Mouse (Mus musculus): Measurements from ENCODE around the gene Pkd1l2. TPM values are rescaled to one million over a fixed set of nuclear protein-coding genes. Genes with fewer than 3 reads are reported as not detected.

The Pkd1l2 gene
- polyA plus RNA-seq, 1 experiment from 2014 or later, result not detected

DNA sequence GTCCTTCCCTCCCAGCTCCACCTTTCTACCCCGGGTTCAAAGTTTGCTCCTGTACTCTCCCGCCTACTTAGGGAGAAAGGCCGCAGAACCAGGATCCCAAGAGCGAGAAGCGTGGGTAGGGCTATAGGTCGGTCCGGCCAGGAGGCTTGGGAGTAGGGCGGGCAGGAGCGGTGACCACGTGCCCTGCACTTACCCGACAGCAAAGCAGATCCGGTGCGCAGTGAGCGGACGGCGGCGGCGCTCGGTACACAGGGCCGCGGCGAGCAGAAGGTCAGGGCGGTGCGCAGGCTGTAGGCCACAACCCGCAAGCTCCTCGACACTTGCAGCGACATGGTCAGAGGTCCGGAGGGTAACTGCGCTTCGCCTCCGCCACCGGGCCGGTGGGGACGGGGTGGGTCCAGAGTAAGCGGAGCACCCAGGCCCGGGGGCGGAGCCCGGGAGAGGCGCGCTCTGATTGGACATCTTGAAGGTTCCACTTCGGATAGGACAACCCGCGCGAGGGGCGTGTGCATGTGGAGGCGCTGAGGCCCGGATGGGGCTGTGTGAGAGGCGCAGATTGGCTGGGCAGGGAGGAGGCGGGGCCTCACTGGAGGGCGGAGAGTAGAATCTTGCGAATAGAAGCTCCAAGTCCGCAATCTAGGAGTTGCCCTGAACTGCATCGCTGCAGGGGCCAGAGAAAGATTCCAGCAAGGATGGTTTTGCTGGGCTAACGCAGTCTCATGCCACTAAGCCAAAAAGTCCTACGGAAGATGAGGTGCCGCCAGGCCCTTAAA, 89.0 kb downstream of the Pkd1l2 start, which contains the start of gene Gcsh:
Gene Gcsh (minus strand): TSS at position 443 of the 773 bp plus-strand sequence.
- Histone ChIP-seq H3K4me2 (peak within 1 kb of the TSS; percentile 92), H3K27ac (replicated peaks) (peak within 1 kb of the TSS; percentile 55), H3K9me3 (replicated peaks) (no peaks in the 10 kb centered on the region), H3K36me3 (replicated peaks) (0 out of 2 replicates have a peak, but pooled peaks cover 1% of the 10 kb centered on the region), H3K4me3 (replicated peaks) (peak within 1 kb of the TSS; percentile 66), H3K9ac (peak within 1 kb of the TSS; percentile 49), H3K27me3 (peaks cover 9% of the 10 kb centered on the region), H3K4me1 (replicated peaks) (peaks cover 29% of the 10 kb centered on the region)
- ATAC-seq (ENCODE audit: insufficient read depth), result peak; percentile 99
- WGBS (ENCODE audit: insufficient replicate concordance), result under 1% methylated on average over 56 of the region's 56 CpGs

DNA sequence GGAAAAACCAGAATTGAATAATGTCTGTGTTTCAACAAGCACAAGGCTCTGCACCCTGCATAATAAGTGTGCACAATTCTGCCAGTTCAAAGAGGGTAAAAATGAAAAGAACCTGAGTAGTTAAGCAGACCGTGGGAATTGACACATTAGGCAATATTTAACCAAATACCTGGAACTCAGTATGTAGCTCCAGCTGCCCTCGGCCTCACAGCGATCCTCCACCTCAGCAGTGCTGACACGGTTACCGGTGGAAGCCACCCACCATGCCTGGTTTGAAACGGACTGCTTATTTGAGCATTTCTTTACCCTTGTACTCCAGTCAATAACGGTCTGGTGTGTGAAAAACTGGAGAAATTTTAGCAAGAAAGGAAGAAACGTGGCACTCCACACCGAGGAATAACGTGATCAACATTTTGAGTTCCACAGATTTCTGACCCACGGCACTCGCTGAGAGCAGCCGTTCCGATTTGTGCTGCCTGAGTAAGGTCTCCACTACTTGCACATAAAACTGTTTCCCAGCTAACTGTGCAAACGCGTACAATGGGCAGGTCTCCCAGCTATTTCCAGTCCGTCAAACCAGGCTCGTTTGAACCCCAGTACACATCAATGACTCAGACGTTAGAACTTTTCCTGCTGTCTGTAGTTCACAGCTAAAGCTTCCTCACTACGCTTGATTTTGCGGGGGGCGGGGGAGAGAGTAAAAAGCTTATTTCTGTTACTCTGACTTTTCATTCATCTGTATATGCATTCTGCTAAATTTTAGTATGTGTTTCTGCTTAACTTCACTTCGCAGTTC, 89.9 kb downstream of the Pkd1l2 start:
- WGBS (ENCODE audit: insufficient replicate concordance), result 8% methylated on average over 23 of the region's 23 CpGs
- ATAC-seq (ENCODE audit: insufficient read depth), result no peak
- H3K4me3 ChIP-seq (replicated peaks), result peak overlapping the region; percentile 66

DNA sequence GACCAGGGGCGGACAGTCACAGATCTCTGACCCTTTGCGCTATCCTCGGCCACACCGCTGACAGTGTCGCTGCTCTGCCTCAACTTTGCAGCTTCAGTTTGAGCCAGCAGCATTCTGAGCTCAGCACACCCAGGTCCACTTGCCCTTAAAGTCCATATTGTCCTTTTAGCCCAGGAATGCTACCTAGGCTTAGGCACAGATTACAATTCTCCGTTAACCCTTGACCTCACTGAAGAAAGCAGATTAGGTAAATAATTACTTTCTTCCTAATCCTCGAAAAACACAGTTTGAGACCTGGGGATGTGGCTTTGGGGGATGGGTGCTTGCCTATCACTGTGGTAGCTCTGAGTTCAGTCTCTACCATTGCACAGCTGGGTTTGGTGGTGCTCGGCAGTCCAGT, 91.0 kb downstream of the Pkd1l2 start:
- Histone ChIP-seq H3K27ac (replicated peaks) (0 out of 2 replicates have a peak overlapping the region, but pooled peaks have one; percentile 25), H3K9ac (no peak overlapping the region), H3K4me3 (replicated peaks) (no peak overlapping the region), H3K4me1 (replicated peaks) (peaks cover 29% of the 10 kb centered on the region), H3K27me3 (peaks cover 6% of the 10 kb centered on the region), H3K9me3 (replicated peaks) (no peaks in the 10 kb centered on the region), H3K4me2 (peak overlapping the region; percentile 92), H3K36me3 (replicated peaks) (peaks cover 18% of the 10 kb centered on the region; the same call in 1 of the 2 replicates)
- no peak for ATAC-seq (ENCODE audit: insufficient read depth)
- WGBS (ENCODE audit: insufficient replicate concordance), result 76% methylated on average over 8 of the region's 8 CpGs

More for the DNA sequence above, 89.9 kb downstream of the Pkd1l2 start:
- Histone ChIP-seq H3K4me2 (peak overlapping the region; percentile 92), H3K9ac (peak overlapping the region; percentile 49), H3K9me3 (replicated peaks) (no peaks in the 10 kb centered on the region), H3K27me3 (peaks cover 6% of the 10 kb centered on the region), H3K27ac (replicated peaks) (peak overlapping the region; percentile 55), H3K36me3 (replicated peaks) (0 out of 2 replicates have a peak, but pooled peaks cover 9% of the 10 kb centered on the region), H3K4me1 (replicated peaks) (peaks cover 29% of the 10 kb centered on the region)

DNA sequence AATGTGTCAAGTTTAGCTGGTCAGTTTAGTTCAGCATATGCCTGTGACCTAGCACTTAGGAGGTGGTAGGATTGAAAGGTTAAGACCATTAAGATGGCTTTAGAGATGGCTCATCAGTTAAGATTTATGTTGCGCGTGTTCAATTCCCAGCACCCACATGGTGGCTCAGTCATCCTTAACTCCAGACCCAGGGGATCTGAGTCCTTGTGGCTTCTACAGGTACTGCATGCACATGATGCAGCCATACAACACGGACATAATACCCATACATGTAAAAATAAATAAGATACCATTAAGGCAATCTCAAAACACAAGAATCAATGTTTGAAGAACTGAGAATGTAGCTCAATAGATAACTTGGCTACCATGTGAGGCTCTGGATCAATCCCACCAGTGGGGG, 92.4 kb downstream of the Pkd1l2 start:
- no peak for ATAC-seq (ENCODE audit: insufficient read depth)
- Histone ChIP-seq H3K36me3 (replicated peaks) (peaks cover 29% of the 10 kb centered on the region; the same call in 1 of the 2 replicates), H3K27me3 (peaks cover 6% of the 10 kb centered on the region), H3K9me3 (replicated peaks) (no peaks in the 10 kb centered on the region), H3K4me1 (replicated peaks) (peaks cover 29% of the 10 kb centered on the region), H3K4me3 (replicated peaks) (no peak overlapping the region), H3K9ac (no peak overlapping the region), H3K4me2 (no peak overlapping the region), H3K27ac (replicated peaks) (no peak overlapping the region)
- 85% methylated on average over 3 of the region's 3 CpGs for WGBS (ENCODE audit: insufficient replicate concordance)

DNA sequence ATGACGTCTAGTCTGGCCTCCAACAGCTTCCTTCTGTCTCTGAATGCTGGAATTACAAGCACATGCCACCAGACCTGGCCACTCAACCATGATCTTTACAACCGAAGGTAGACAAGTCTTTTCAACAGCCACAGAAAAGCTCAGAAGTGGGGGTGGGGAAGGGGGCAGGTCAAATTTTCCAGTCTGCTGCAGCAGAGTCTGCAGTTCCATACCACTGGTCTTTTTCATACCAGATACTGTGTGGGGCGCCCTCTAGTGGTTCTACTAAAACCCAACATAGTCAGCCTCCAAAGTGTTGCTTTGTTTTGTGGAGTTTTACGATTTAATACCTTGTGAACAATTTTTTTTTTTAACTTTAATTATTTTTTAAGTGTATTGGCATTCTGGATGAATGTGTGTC, 102.1 kb downstream of the Pkd1l2 start:
- Histone ChIP-seq H3K27me3 (peaks cover 3% of the 10 kb centered on the region; the same call in 1 of the 2 replicates), H3K4me3 (replicated peaks) (no peak overlapping the region), H3K9me3 (replicated peaks) (no peaks in the 10 kb centered on the region), H3K4me1 (replicated peaks) (peaks cover 20% of the 10 kb centered on the region), H3K27ac (replicated peaks) (no peak overlapping the region), H3K9ac (no peak overlapping the region), H3K36me3 (replicated peaks) (peaks cover 17% of the 10 kb centered on the region; the same call in 1 of the 2 replicates), H3K4me2 (peak overlapping the region; percentile 20)
- ATAC-seq (ENCODE audit: insufficient read depth), result no peak
- 17% methylated on average over 4 of the region's 4 CpGs for WGBS (ENCODE audit: insufficient replicate concordance)

DNA sequence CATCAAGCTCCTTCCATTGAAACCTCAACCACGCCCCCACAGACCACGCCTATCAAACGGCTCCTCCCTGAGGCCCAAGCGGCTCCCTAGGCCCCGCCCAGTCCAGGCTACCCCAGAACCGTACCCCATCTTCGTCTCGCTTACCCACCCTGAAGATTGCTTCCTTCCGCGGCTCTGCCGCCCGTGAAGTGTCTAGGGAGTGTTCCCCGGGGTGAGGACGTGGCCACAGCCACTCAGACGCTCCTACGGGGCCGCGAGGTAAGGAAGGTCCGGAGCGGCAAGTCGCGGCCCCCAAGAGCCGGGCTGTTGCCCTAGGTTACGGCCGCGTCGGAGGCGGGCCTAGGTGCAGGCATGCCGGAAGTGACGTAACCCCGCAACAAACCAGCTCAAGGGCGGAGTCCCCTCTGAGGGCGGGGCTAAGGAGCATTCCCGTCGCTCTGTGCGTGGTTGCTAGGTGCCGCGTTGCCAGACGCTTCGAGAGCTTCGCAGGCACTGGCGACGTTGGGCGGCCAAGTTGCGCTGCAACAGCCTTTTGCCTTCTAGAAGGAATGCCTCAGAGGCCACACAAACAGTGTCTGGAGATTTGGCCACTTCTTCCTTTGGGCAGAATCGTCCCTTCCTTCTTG, 103.5 kb downstream of the Pkd1l2 start, which contains the start of gene 1700030J22Rik:
Gene 1700030J22Rik (minus strand): TSS at position 329 of the 626 bp plus-strand sequence.
- Histone ChIP-seq H3K36me3 (replicated peaks) (peaks cover 10% of the 10 kb centered on the region; the same call in 1 of the 2 replicates), H3K27ac (replicated peaks) (peak within 1 kb of the TSS; percentile 53), H3K4me2 (peak within 1 kb of the TSS; percentile 94), H3K4me1 (replicated peaks) (peaks cover 20% of the 10 kb centered on the region), H3K9me3 (replicated peaks) (no peaks in the 10 kb centered on the region), H3K9ac (peak within 1 kb of the TSS; percentile 56; the same call in 1 of the 2 replicates), H3K27me3 (peaks cover 15% of the 10 kb centered on the region), H3K4me3 (replicated peaks) (peak within 1 kb of the TSS; percentile 75)
- ATAC-seq (ENCODE audit: insufficient read depth), result peak; percentile 96
- WGBS (ENCODE audit: insufficient replicate concordance), result under 1% methylated on average over 46 of the region's 46 CpGs

DNA sequence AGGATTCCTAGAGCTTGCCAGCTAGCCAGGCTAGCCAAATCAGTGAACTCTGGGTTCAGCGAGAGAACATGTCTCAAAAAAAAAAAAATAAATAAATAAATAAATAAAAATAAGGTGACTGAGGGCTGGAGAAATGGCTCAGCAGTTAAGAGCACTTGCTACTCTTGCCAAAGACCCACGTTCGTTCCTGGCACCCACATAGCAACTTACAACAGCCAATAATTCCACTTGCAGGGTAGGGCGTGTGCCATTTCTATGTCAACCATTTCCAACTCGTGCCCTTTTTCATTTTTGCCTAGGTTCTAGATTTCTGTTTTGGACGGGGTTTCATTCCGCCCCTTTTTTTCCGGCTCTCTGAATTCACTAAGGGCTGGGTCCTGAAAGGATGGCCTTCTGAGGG, 104.2 kb downstream of the Pkd1l2 start:
- Histone ChIP-seq H3K4me1 (replicated peaks) (peaks cover 20% of the 10 kb centered on the region), H3K36me3 (replicated peaks) (0 out of 2 replicates have a peak, but pooled peaks cover 4% of the 10 kb centered on the region), H3K4me2 (peak overlapping the region; percentile 94), H3K4me3 (replicated peaks) (peak overlapping the region; percentile 75), H3K9me3 (replicated peaks) (no peaks in the 10 kb centered on the region), H3K27me3 (peaks cover 15% of the 10 kb centered on the region), H3K9ac (peak overlapping the region; percentile 41; the same call in 1 of the 2 replicates), H3K27ac (replicated peaks) (no peak overlapping the region)
- WGBS (ENCODE audit: insufficient replicate concordance), result 33% methylated on average over 8 of the region's 8 CpGs
- no peak; the same call in 1 of the 2 replicates for ATAC-seq (ENCODE audit: insufficient read depth)

DNA sequence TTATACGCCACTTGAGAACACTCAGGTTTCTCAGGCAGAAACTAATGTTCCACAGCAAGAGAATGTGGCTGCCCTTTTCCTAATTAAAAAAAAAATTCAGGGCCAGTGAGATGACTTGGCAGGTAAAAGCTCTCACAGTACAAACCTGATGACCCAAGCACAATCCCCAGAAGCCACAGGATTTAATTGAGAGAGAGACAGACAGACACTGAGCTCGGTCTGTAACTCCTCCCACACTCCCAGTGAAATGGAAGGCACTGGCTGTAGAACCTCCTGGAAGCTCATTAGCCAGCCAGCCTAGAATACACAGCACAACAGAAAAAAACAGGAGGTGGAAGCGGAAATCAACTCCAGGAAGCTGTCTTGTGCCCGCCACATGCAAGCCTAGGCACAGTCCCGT, 106.6 kb downstream of the Pkd1l2 start:
- Histone ChIP-seq H3K36me3 (replicated peaks) (no peaks in the 10 kb centered on the region), H3K4me1 (replicated peaks) (peaks cover 20% of the 10 kb centered on the region), H3K9ac (no peak overlapping the region), H3K27me3 (peaks cover 15% of the 10 kb centered on the region), H3K27ac (replicated peaks) (no peak overlapping the region), H3K4me3 (replicated peaks) (no peak overlapping the region), H3K9me3 (replicated peaks) (no peaks in the 10 kb centered on the region), H3K4me2 (no peak overlapping the region)
- 54% methylated on average over 5 of the region's 5 CpGs for WGBS (ENCODE audit: insufficient replicate concordance)
- ATAC-seq (ENCODE audit: insufficient read depth), result no peak

DNA sequence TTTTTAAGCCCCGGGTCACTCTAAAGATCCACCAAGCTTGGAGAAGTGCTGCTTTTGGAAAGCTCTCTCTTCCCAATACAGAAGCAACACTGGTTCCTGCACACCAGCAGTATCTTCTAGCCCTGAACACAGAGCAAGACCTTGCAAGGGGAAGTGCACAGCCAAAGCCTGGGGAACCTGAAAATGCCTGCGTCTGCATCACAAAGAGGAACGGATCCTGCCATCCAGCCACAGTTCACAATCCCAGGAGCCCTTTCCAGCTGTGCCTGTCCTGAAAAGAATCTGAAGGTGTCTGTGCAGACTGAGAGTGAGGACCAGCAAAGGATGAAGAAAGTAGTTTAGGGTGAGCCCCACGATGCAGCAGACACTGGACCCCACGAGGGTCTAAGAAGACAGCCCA, 107.2 kb downstream of the Pkd1l2 start:
- Histone ChIP-seq H3K9ac (no peak overlapping the region), H3K9me3 (replicated peaks) (no peaks in the 10 kb centered on the region), H3K36me3 (replicated peaks) (no peaks in the 10 kb centered on the region), H3K4me2 (no peak overlapping the region), H3K27ac (replicated peaks) (no peak overlapping the region), H3K4me3 (replicated peaks) (no peak overlapping the region), H3K27me3 (peaks cover 15% of the 10 kb centered on the region), H3K4me1 (replicated peaks) (peaks cover 17% of the 10 kb centered on the region)
- WGBS (ENCODE audit: insufficient replicate concordance), result 28% methylated on average over 5 of the region's 5 CpGs
- ATAC-seq (ENCODE audit: insufficient read depth), result no peak

DNA sequence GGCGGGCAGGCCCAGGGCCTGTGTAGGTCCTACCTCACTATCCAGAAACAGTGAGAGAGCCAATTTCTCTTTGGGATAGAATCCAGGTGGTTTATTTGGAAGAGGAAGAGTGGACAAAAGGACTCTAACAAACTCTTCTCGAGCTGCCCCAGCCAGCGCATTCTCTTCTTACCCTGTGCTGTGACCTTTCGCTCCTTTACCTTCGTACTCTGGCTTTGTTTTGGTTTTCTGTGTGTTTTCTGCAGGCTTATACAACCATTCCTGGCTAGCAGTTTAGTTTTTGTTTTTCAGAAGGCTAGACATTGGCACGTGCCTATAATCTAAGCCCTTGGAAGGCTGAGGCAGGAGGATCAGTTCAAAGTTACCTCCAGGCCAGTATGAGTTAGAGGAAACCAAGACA, 112.7 kb downstream of the Pkd1l2 start:
- Histone ChIP-seq H3K36me3 (replicated peaks) (no peaks in the 10 kb centered on the region), H3K4me2 (no peak overlapping the region), H3K27ac (replicated peaks) (no peak overlapping the region), H3K4me3 (replicated peaks) (no peak overlapping the region), H3K9ac (no peak overlapping the region), H3K27me3 (peaks cover 7% of the 10 kb centered on the region), H3K4me1 (replicated peaks) (no peaks in the 10 kb centered on the region), H3K9me3 (replicated peaks) (no peaks in the 10 kb centered on the region)
- WGBS (ENCODE audit: insufficient replicate concordance), result 62% methylated on average over 6 of the region's 6 CpGs
- ATAC-seq (ENCODE audit: insufficient read depth), result no peak
